Mouse (Mus musculus): ENCODE measurements around the gene Ccdc124. TPM values are rescaled to one million over a fixed set of nuclear protein-coding genes. Genes with fewer than 3 reads are reported as not detected.
"Not testable (repeated sequence)": the region's sequence is repeated elsewhere in the genome, so short reads cannot be mapped to it uniquely, and the experiment has no call there.

The Ccdc124 gene
- total RNA-seq, 2 experiments from 2014 or later, result 38.8 to 40.1 TPM

GRCm38 (mm10) chr8:70897021-70897680 is 23.4 kb upstream of the Ccdc124 start, which contains the start of gene Rpl18a:
Gene Rpl18a (minus strand): TSS chr8:70897412.
- DNase-seq, result peak; percentile 90 to 93

GRCm38 (mm10) chr8:70896316-70897020 is 22.7 kb upstream of the Ccdc124 start:
- intact Hi-C loops (cut with DNase I), result loop anchor here (10.0 kb wide), 1 partner anchor 588 kb away; the partner anchor contains the start of genes Ano8 and Gtpbp3
- no peak for DNase-seq

More at GRCm38 (mm10) chr8:70897021-70897680, 23.4 kb upstream of the Ccdc124 start, which contains the start of gene Rpl18a:
- intact Hi-C loops (cut with DNase I), result loop anchor here (10.0 kb wide), 1 partner anchor 588 kb away; the partner anchor contains the start of genes Ano8 and Gtpbp3

GRCm38 (mm10) chr8:70895571-70896259 is 22.0 kb upstream of the Ccdc124 start:
- DNase-seq, result not testable (repeated sequence)

GRCm38 (mm10) chr8:70894771-70895545 is 21.2 kb upstream of the Ccdc124 start:
- DNase-seq, result no peak
- intact Hi-C loops (cut with DNase I), result loop anchor here (1.0 to 10.0 kb wide), 2 partner anchors 22 to 590 kb away; partner anchors contain the start of genes Ano8, Ccdc124 and Gtpbp3

More at GRCm38 (mm10) chr8:70895571-70896259, 22.0 kb upstream of the Ccdc124 start:
- intact Hi-C loops (cut with DNase I), result loop anchor here (10.0 kb wide), 1 partner anchor 589 kb away; the partner anchor contains the start of genes Ano8 and Gtpbp3

GRCm38 (mm10) chr8:70894385-70894720 is 20.6 kb upstream of the Ccdc124 start:
- intact Hi-C loops (cut with DNase I), result loop anchor here (1.0 to 10.0 kb wide), 2 partner anchors 21 to 590 kb away; partner anchors contain the start of genes Ano8, Ccdc124 and Gtpbp3

GRCm38 (mm10) chr8:70893656-70894384 is 20.1 kb upstream of the Ccdc124 start:
- DNase-seq, result peak; percentile 72 to 84

More at GRCm38 (mm10) chr8:70894385-70894720, 20.6 kb upstream of the Ccdc124 start:
- no peak for DNase-seq

GRCm38 (mm10) chr8:70892896-70893655 is 19.3 kb upstream of the Ccdc124 start:
- DNase-seq, result no peak
- intact Hi-C loops (cut with DNase I), result loop anchor here (10.0 kb wide), 1 partner anchor 592 kb away; the partner anchor contains the start of genes Ano8 and Gtpbp3

More at GRCm38 (mm10) chr8:70893656-70894384, 20.1 kb upstream of the Ccdc124 start:
- intact Hi-C loops (cut with DNase I), result loop anchor here (1.0 to 10.0 kb wide), 2 partner anchors 21 to 591 kb away; partner anchors contain the start of genes Ano8, Ccdc124 and Gtpbp3

- intact Hi-C loops (cut with DNase I), result loop anchor here (10.0 kb wide), 1 partner anchor 593 kb away; the partner anchor contains the start of genes Ano8 and Gtpbp3
- no peak for DNase-seq
These were observed 18.5 kb upstream of the Ccdc124 start, which contains the start of gene Slc5a5 for GRCm38 (mm10) chr8:70892022-70892895. Gene Slc5a5 (minus strand): TSS chr8:70892757.

- no peak for DNase-seq
- intact Hi-C loops (cut with DNase I), result loop anchor here (10.0 kb wide), 1 partner anchor 593 kb away; the partner anchor contains the start of genes Ano8 and Gtpbp3
These were observed 17.6 kb upstream of the Ccdc124 start for GRCm38 (mm10) chr8:70891356-70891755.

GRCm38 (mm10) chr8:70890656-70891055 is 16.9 kb upstream of the Ccdc124 start:
- intact Hi-C loops (cut with DNase I), result loop anchor here (10.0 kb wide), 1 partner anchor 594 kb away; the partner anchor contains the start of genes Ano8 and Gtpbp3
- no peak for DNase-seq

GRCm38 (mm10) chr8:70887669-70888068 is 13.9 kb upstream of the Ccdc124 start:
- DNase-seq, result no peak
- intact Hi-C loops (cut with DNase I), result no loop called here

- intact Hi-C loops (cut with DNase I), result no loop called here
- peak; percentile 57 to 68 for DNase-seq
These were observed 11.9 kb upstream of the Ccdc124 start for GRCm38 (mm10) chr8:70885612-70886011.

- intact Hi-C loops (cut with DNase I), result no loop called here
- DNase-seq, result no peak
These were observed 10.9 kb upstream of the Ccdc124 start for GRCm38 (mm10) chr8:70884683-70885082.

GRCm38 (mm10) chr8:70884186-70884585 is 10.5 kb upstream of the Ccdc124 start:
- intact Hi-C loops (cut with DNase I), result no loop called here
- no peak for DNase-seq

GRCm38 (mm10) chr8:70880546-70880945 is 6.8 kb upstream of the Ccdc124 start:
- DNase-seq, result no peak
- intact Hi-C loops (cut with DNase I), result no loop called here

GRCm38 (mm10) chr8:70880126-70880525 is 6.4 kb upstream of the Ccdc124 start:
- DNase-seq, result peak; percentile 57 to 74
- intact Hi-C loops (cut with DNase I), result no loop called here

- intact Hi-C loops (cut with DNase I), result no loop called here
- DNase-seq, result no peak
These were observed 5.8 kb upstream of the Ccdc124 start for GRCm38 (mm10) chr8:70879500-70879899.
